Comparison of ENCODE assay signal across 9 mouse cellular contexts in the genomic region with DNA sequence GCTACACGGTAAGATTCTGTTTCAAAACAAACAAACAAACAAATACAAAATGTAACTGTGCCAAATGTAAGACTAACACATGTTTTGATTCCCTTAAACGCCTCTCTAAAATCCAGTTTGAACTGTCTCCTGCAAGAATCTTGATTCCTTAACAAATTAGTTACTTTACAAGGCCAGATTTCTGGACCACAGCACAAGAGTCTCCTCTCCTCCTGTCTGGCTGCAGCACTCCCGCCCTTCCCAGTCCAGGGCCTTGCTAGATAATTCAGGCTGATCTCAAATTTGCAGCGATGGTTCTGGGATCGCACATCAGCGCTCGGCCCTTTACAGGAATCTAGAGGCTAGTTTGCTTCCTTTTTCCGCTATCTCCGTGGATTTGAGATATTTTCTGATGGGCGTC. TPM values are rescaled to one million over a fixed set of nuclear protein-coding genes. Genes with fewer than 3 reads are reported as not detected.
A peak's percentile ranks its signal among the peaks of the same experiment; 100 is the strongest.
DNase-seq lines count a peak whose midpoint lies in the region; ATAC-seq lines count a peak whose summit lies in the region.
"Had no signal": no experiment of that assay in that cellular context is flagged by ENCODE, and none has a peak within 500 bp of the region (broad histone marks: within the 10 kb centered on the region; RNA-seq: fewer than 3 reads in every experiment).

No protein-coding gene starts in this region.

- ATAC-seq in heart, embryonic 14.5 days (ENCODE audit: insufficient number of reproducible peaks, insufficient read depth, low FRiP score, low read depth): no peak
- no peak for ATAC-seq in hindbrain, embryonic 14.5 days (ENCODE audit: low FRiP score)
- ATAC-seq in midbrain, embryonic 12.5 days (ENCODE audit: low FRiP score, low read depth): no peak

- peaks cover 46% of the 10 kb centered on the region for H3K27me3 ChIP-seq in heart, embryonic 14.5 days (ENCODE audit: control insufficient read depth, insufficient read depth, low read length)
- peaks cover 47% of the 10 kb centered on the region for H3K27me3 ChIP-seq in hindbrain, embryonic 14.5 days (ENCODE audit: control insufficient read depth, insufficient read depth, low read length)
- peaks cover 50% of the 10 kb centered on the region for H3K27me3 ChIP-seq in midbrain, embryonic 12.5 days
- H3K27me3 ChIP-seq: Patski had no signal

- H3K27ac ChIP-seq in heart, embryonic 14.5 days (replicated peaks in 1 of 2; ENCODE audit: control insufficient read depth in 1 of 2, insufficient read depth in 1 of 2, low read depth in 2 of 2, low read length in 2 of 2): peak overlapping the region; percentile 71 to 90
- H3K27ac ChIP-seq in hindbrain, embryonic 14.5 days: peak overlapping the region; percentile 85
- H3K27ac ChIP-seq in midbrain, embryonic 12.5 days (replicated peaks): peak overlapping the region; percentile 84

- H3K4me2 ChIP-seq in heart, embryonic 14.5 days (ENCODE audit: low read length): peak overlapping the region; percentile 92
- peak overlapping the region; percentile 92 for H3K4me2 ChIP-seq in hindbrain, embryonic 14.5 days (replicated peaks)
- H3K4me2 ChIP-seq in midbrain, embryonic 12.5 days (replicated peaks): peak overlapping the region; percentile 98

- H3K36me3 ChIP-seq in heart, embryonic 14.5 days (ENCODE audit: control insufficient read depth, insufficient read depth, low read length): peaks cover 16% of the 10 kb centered on the region
- H3K36me3 ChIP-seq in hindbrain, embryonic 14.5 days (replicated peaks; ENCODE audit: control insufficient read depth, insufficient read depth): peaks cover 13% of the 10 kb centered on the region
- H3K36me3 ChIP-seq in midbrain, embryonic 12.5 days: peaks cover 3% of the 10 kb centered on the region; the same call in 1 of the 2 replicates

- intact Hi-C loops in heart, postnatal 25 days (cut with DNase I): loop anchor here (1.0 kb wide), 1 partner anchor 93 kb away; no protein-coding TSS in a partner anchor

- H3K9ac ChIP-seq in heart, embryonic 14.5 days (ENCODE audit: low read length): peak overlapping the region; percentile 75
- peak overlapping the region; percentile 88 for H3K9ac ChIP-seq in hindbrain, embryonic 14.5 days
- H3K9ac ChIP-seq in midbrain, embryonic 12.5 days (replicated peaks): peak overlapping the region; percentile 94

- H3K4me3 ChIP-seq in heart, embryonic 14.5 days (ENCODE audit: control insufficient read depth in 1 of 2, insufficient read depth in 1 of 2, low read depth in 1 of 2, low read length in 2 of 2): peak overlapping the region; percentile 68 to 84
- peak overlapping the region; percentile 67 for H3K4me3 ChIP-seq in hindbrain, embryonic 14.5 days (replicated peaks; ENCODE audit: low read length)
- H3K4me3 ChIP-seq in midbrain, embryonic 12.5 days: peak overlapping the region; percentile 83

- DNase-seq in heart, postnatal 25 days (ENCODE audit: low spot score): no peak
- peak; percentile 49 for DNase-seq in MN1 (ENCODE audit: low spot score)
- no peak for DNase-seq in hindbrain, embryonic 14.5 days (ENCODE audit: low spot score)
- no peak for DNase-seq in cerebellum, adult 11 months
- DNase-seq in B cell, adult 2 months: no peak
- DNase-seq in embryo, embryonic 10 days (ENCODE audit: low spot score): no peak

- WGBS in heart, embryonic 14.5 days: 7% methylated on average over 10 of the region's 10 CpGs
- 5% methylated on average over 10 of the region's 10 CpGs for WGBS in hindbrain, embryonic 14.5 days
- 5% methylated on average over 10 of the region's 10 CpGs for WGBS in midbrain, embryonic 12.5 days

- peaks cover 14 to 23% of the 10 kb centered on the region in 2 experiments for H3K4me1 ChIP-seq in heart, embryonic 14.5 days (ENCODE audit: control insufficient read depth in 2 of 2, insufficient read depth in 2 of 2, low read length in 2 of 2)
- peaks cover 26% of the 10 kb centered on the region for H3K4me1 ChIP-seq in hindbrain, embryonic 14.5 days (replicated peaks; ENCODE audit: control insufficient read depth, insufficient read depth, low read length)
- peaks cover 28% of the 10 kb centered on the region for H3K4me1 ChIP-seq in midbrain, embryonic 12.5 days

- H3K9me3 ChIP-seq in heart, embryonic 14.5 days (ENCODE audit: control insufficient read depth, low read length): no peaks in the 10 kb centered on the region
- no peaks in the 10 kb centered on the region for H3K9me3 ChIP-seq in hindbrain, embryonic 14.5 days (ENCODE audit: control insufficient read depth, low read length)
- no peaks in the 10 kb centered on the region for H3K9me3 ChIP-seq in midbrain, embryonic 12.5 days

RNA-seq across cellular contexts. Expression of a gene that starts 0.7 kb away (rescaled TPM):
- 27.4 and 31.4 TPM in 2 replicates for polyA plus RNA-seq in heart, embryonic 14.5 days (2014; fragmentation: Nextera tagmentation; extraction: Ambion mirVana)
- 10 to 100 TPM; 15.8 to 17.1 TPM for total RNA-seq in heart, postnatal 25 days (2021)
- 37.2 and 45.3 TPM in 2 replicates for polyA plus RNA-seq in hindbrain, embryonic 14.5 days (2014; fragmentation: Nextera tagmentation; extraction: Ambion mirVana)
- 51.7 and 53.9 TPM in 2 replicates for polyA plus RNA-seq in midbrain, embryonic 12.5 days (2016; fragmentation: Nextera tagmentation; extraction: Ambion mirVana)

RNA-seq across cellular contexts. Expression of a gene that starts 3.4 kb away (rescaled TPM):
- 0.30 TPM in 1 of 2 replicates, not detected in the other for polyA plus RNA-seq in heart, embryonic 14.5 days (2014; fragmentation: Nextera tagmentation; extraction: Ambion mirVana)
- total RNA-seq in heart, postnatal 25 days (2021): under 1 TPM; 0.55 to 0.64 TPM
- polyA plus RNA-seq in hindbrain, embryonic 14.5 days (2014; fragmentation: Nextera tagmentation; extraction: Ambion mirVana): 0.31 TPM in 1 of 2 replicates, not detected in the other
- polyA plus RNA-seq in midbrain, embryonic 12.5 days (2016; fragmentation: Nextera tagmentation; extraction: Ambion mirVana): 0.22 and 0.31 TPM in 2 replicates

RNA-seq across cellular contexts. Expression of a gene that starts 5.4 kb away (rescaled TPM):
- polyA plus RNA-seq in heart, embryonic 14.5 days (2014; fragmentation: Nextera tagmentation; extraction: Ambion mirVana): 32.4 and 35.7 TPM in 2 replicates
- total RNA-seq in heart, postnatal 25 days (2021): 10 to 100 TPM; 19.1 to 21.4 TPM
- 84.0 and 86.6 TPM in 2 replicates for polyA plus RNA-seq in hindbrain, embryonic 14.5 days (2014; fragmentation: Nextera tagmentation; extraction: Ambion mirVana)
- polyA plus RNA-seq in midbrain, embryonic 12.5 days (2016; fragmentation: Nextera tagmentation; extraction: Ambion mirVana): 49.2 and 60.5 TPM in 2 replicates

RNA-seq across cellular contexts. Expression of a gene that starts 11.8 kb away (rescaled TPM):
- 12.5 and 13.0 TPM in 2 replicates for polyA plus RNA-seq in heart, embryonic 14.5 days (2014; fragmentation: Nextera tagmentation; extraction: Ambion mirVana)
- total RNA-seq in heart, postnatal 25 days (2021): 1 to 10 TPM; 8.0 to 8.7 TPM
- 10.2 and 11.3 TPM in 2 replicates for polyA plus RNA-seq in hindbrain, embryonic 14.5 days (2014; fragmentation: Nextera tagmentation; extraction: Ambion mirVana)
- 10.9 and 11.1 TPM in 2 replicates for polyA plus RNA-seq in midbrain, embryonic 12.5 days (2016; fragmentation: Nextera tagmentation; extraction: Ambion mirVana)

RNA-seq across cellular contexts. Expression of a gene that starts 13.6 kb away (rescaled TPM):
- polyA plus RNA-seq in heart, embryonic 14.5 days (2014; fragmentation: Nextera tagmentation; extraction: Ambion mirVana): 22.8 and 22.9 TPM in 2 replicates
- 1 to 10 TPM; 3.1 TPM for total RNA-seq in heart, postnatal 25 days (2021)
- 16.4 and 20.7 TPM in 2 replicates for polyA plus RNA-seq in hindbrain, embryonic 14.5 days (2014; fragmentation: Nextera tagmentation; extraction: Ambion mirVana)
- polyA plus RNA-seq in midbrain, embryonic 12.5 days (2016; fragmentation: Nextera tagmentation; extraction: Ambion mirVana): 41.7 and 42.4 TPM in 2 replicates
